Mouse (Mus musculus) skeletal muscle tissue, adult 2 months (tissue): ENCODE results near the gene Fhit.

ENCODE experiments used
- DNase-seq: peaks from one replicate; pipeline ENCODE4 v3.0.0-alpha.2; 2012; ENCODE audit warnings: low read depth, low spot score

Fhit gene

GRCm38 (mm10) chr14:10366808-10367207 is 795.0 kb downstream of the Fhit start:
- no peak for DNase-seq

- no peak for DNase-seq
These were observed 797.6 kb downstream of the Fhit start for GRCm38 (mm10) chr14:10364281-10364680.

- no peak for DNase-seq
These were observed 798.5 kb downstream of the Fhit start for GRCm38 (mm10) chr14:10363306-10363705.

GRCm38 (mm10) chr14:10345905-10346304 is 815.9 kb downstream of the Fhit start:
- no peak for DNase-seq

- DNase-seq: no peak
These were observed 817.8 kb downstream of the Fhit start for GRCm38 (mm10) chr14:10344064-10344463.

GRCm38 (mm10) chr14:10316764-10317163 is 845.1 kb downstream of the Fhit start:
- DNase-seq: no peak

- DNase-seq: no peak
These were observed 849.6 kb downstream of the Fhit start for GRCm38 (mm10) chr14:10312190-10312589.

GRCm38 (mm10) chr14:10305286-10305685 is 856.5 kb downstream of the Fhit start:
- DNase-seq: no peak

- no peak for DNase-seq
These were observed 860.3 kb downstream of the Fhit start for GRCm38 (mm10) chr14:10301497-10301896.

- no peak for DNase-seq
These were observed 860.9 kb downstream of the Fhit start for GRCm38 (mm10) chr14:10300914-10301313.

GRCm38 (mm10) chr14:10299030-10299429 is 862.8 kb downstream of the Fhit start:
- DNase-seq: no peak

GRCm38 (mm10) chr14:10289043-10289442 is 872.8 kb downstream of the Fhit start:
- no peak for DNase-seq

GRCm38 (mm10) chr14:10286027-10286426 is 875.8 kb downstream of the Fhit start:
- no peak for DNase-seq

GRCm38 (mm10) chr14:10228708-10229107 is 933.1 kb downstream of the Fhit start:
- no peak for DNase-seq

GRCm38 (mm10) chr14:10221847-10222246 is 940.0 kb downstream of the Fhit start:
- no peak for DNase-seq

GRCm38 (mm10) chr14:10213216-10213615 is 948.6 kb downstream of the Fhit start:
- DNase-seq: no peak

GRCm38 (mm10) chr14:10211184-10211583 is 950.7 kb downstream of the Fhit start:
- DNase-seq: no peak

- peak; percentile 0 for DNase-seq
These were observed 952.8 kb downstream of the Fhit start for GRCm38 (mm10) chr14:10209007-10209406.

GRCm38 (mm10) chr14:10205699-10206098 is 956.1 kb downstream of the Fhit start:
- DNase-seq: no peak

- no peak for DNase-seq
These were observed 956.5 kb downstream of the Fhit start for GRCm38 (mm10) chr14:10205290-10205689.

- no peak for DNase-seq
These were observed 967.7 kb downstream of the Fhit start for GRCm38 (mm10) chr14:10194130-10194529.

- no peak for DNase-seq
These were observed 990.1 kb downstream of the Fhit start for GRCm38 (mm10) chr14:10171761-10172160.

- DNase-seq: no peak
These were observed 995.0 kb downstream of the Fhit start for GRCm38 (mm10) chr14:10166641-10167429.

- DNase-seq: no peak
These were observed 1012.0 kb downstream of the Fhit start for GRCm38 (mm10) chr14:10149872-10150271.
